Mouse (Mus musculus) common myeloid progenitor, adult 5-6 weeks (primary cell): Measurements from ENCODE around the gene Olfr978. TPM values are rescaled to one million over a fixed set of nuclear protein-coding genes. Genes with fewer than 3 reads are reported as not detected.
"Not testable (repeated sequence)": the region's sequence is repeated elsewhere in the genome, so short reads cannot be mapped to it uniquely, and the experiment has no call there.

ENCODE experiments used
- ATAC-seq: replicated peaks from 2 replicates; pipeline ENCODE4 v1.8.0; 2016; ENCODE audit warnings: low read depth, mild to moderate bottlenecking, moderate TSS enrichment, inconsistent platforms; ENCODE audit not compliant: poor library complexity, severe bottlenecking
- total RNA-seq: library from RNA; stranded (forward); fragments of 200-1000, 187-1606 nt; gene quantifications from 2 replicates; pipeline ENCODE4 v1.2.3, GENCODE M21; 2017

The Olfr978 gene
- not detected in 2 replicates for total RNA-seq

DNA sequence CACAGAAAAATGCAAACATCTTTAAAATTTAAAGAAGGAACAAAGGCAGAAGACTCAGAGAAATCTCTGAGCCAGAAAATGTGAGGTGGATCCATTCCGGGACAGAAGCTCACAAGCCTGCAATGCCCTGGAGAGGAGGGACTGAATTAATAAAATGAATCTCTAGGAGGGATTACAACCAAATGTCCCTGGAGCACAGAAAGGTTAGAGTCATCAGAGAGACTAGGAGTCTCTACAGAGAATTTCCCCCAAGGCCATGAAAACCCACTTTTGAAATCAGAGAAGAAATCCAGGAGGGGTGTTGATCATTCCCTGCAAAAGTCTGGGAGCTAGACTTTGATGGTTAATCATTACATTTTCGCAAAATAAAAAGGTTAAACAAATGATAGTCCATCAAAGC is at the start of gene Olfr978:
TSS of gene Olfr978 (plus strand) at position 301 of the 400 bp plus-strand sequence.
- no peak for ATAC-seq

GRCm38 (mm10) chr9:39951946-39952345 is 40.0 kb upstream of the Olfr978 start, which contains the start of gene Olfr975:
Gene Olfr975 (minus strand): TSS chr9:39952046.
- no peak for ATAC-seq

DNA sequence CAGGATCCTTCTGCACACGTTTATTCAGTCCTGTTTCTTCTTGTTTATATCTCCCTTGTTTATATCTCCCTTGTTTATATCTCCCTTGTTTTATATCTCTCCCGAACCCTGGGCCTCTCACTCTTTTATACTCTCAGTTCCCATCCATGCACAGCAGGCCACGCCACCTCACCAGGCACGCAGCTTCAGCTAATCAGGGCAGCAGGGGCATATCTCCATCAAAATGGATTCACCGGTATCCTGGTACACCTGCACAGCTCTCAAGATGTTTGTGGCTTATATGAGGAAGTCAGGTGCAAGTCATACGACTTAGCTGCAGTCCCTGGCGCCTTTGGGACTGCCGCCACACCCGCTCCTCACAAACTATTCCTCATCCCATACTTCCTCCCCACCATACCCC is 30.9 kb upstream of the Olfr978 start, which contains the start of gene Olfr976:
TSS of gene Olfr976 (minus strand) at position 101 of the 400 bp plus-strand sequence.
- ATAC-seq, result not testable (repeated sequence)

DNA sequence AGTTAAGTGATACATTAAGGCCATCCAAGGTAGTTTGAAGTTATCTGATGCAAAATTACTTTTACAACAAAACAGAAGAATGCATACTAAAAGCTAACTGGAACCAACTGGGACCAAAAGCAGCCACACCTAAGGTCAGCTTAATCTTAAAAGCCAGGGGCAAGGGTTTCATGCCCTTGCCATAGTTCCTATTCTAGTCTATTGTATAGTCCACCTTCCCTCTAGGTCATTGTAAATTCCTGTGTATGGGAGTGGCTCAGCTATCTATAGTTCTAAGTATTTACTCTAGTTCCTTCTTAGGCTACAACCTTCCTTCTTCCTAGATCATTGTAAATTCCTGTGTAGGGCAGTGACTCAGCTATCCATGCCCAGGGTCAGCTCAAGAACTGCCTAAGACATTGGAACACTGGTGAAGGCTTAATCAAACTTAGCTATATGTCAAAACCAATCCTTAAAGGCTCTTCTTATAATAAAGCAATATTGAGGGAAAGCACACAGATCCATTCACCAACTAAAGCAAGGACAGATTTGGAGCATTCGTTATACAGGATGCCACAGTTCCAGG is 15.2 kb upstream of the Olfr978 start:
- not testable (repeated sequence) for ATAC-seq

GRCm38 (mm10) chr9:40003365-40003764 is 11.5 kb downstream of the Olfr978 start, which contains the start of gene Olfr979:
Gene Olfr979 (minus strand): TSS chr9:40003465.
- ATAC-seq, result no peak

DNA sequence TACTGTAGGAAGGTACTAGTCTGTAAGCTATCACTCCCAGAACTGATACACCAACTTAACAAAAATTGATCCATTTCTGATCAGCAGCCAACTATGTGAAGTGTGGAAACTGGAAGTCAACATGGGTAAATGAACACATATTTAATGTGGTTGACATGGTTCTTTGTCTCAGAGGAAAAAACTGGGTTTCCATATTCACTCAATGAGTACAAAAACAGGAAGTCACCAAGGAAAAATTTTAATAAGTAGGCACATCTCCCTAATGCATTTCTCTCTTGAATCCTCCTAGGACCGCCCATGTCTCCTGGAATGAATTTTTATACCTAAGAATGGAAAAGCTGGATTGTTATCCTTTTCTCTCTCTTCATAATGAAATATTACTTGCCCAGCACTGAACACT is 17.6 kb downstream of the Olfr978 start, which contains the start of gene Olfr980:
TSS of gene Olfr980 (minus strand) at position 101 of the 400 bp plus-strand sequence.
- ATAC-seq, result no peak

GRCm38 (mm10) chr9:40021164-40021563 is 29.3 kb downstream of the Olfr978 start, which contains the start of gene Olfr981:
Gene Olfr981 (plus strand): TSS chr9:40021464.
- no peak for ATAC-seq

Other genes with a start within 250 kb of the Olfr978 start
- not detected in 2 replicates for gene Olfr967, start 245.9 kb upstream of the Olfr978 start, total RNA-seq
- gene Olfr968, start 208.9 kb upstream of the Olfr978 start, total RNA-seq, result not detected in 2 replicates
- not detected in 2 replicates for gene Olfr969, start 201.2 kb upstream of the Olfr978 start, total RNA-seq
- not detected in 2 replicates for gene Olfr970, start 183.3 kb upstream of the Olfr978 start, total RNA-seq
- not detected in 2 replicates for gene Olfr971, start 155.2 kb upstream of the Olfr978 start, total RNA-seq
- not detected in 2 replicates for gene Olfr972, start 125.7 kb upstream of the Olfr978 start, total RNA-seq
- not detected in 2 replicates for gene Olfr229, start 84.8 kb upstream of the Olfr978 start, total RNA-seq
- not detected in 2 replicates for gene Olfr974, start 54.6 kb upstream of the Olfr978 start, total RNA-seq
- not detected in 2 replicates for gene Olfr975, start 40.1 kb upstream of the Olfr978 start, total RNA-seq
- not detected in 2 replicates for gene Olfr976, start 31.0 kb upstream of the Olfr978 start, total RNA-seq
- gene Olfr979, start 11.4 kb downstream of the Olfr978 start, total RNA-seq, result not detected in 2 replicates
- not detected in 2 replicates for gene Olfr980, start 17.5 kb downstream of the Olfr978 start, total RNA-seq
- not detected in 2 replicates for gene Olfr981, start 29.4 kb downstream of the Olfr978 start, total RNA-seq
- not detected in 2 replicates for gene Olfr982, start 81.7 kb downstream of the Olfr978 start, total RNA-seq
- not detected in 2 replicates for gene Olfr983, start 101.5 kb downstream of the Olfr978 start, total RNA-seq
- not detected in 2 replicates for gene Olfr984, start 122.1 kb downstream of the Olfr978 start, total RNA-seq
- gene Olfr985, start 138.1 kb downstream of the Olfr978 start, total RNA-seq, result not detected in 2 replicates
- not detected in 2 replicates for gene Tmem225, start 156.0 kb downstream of the Olfr978 start, total RNA-seq
- gene Olfr986, start 188.8 kb downstream of the Olfr978 start, total RNA-seq, result not detected in 2 replicates
- gene Zfp202, start 200.2 kb downstream of the Olfr978 start, total RNA-seq, result 4.6 and 5.0 TPM in 2 replicates